Mouse (Mus musculus) embryonic fibroblast, embryonic 13.5 days (primary cell): ENCODE measurements at regions not wholly inside any gene's neighbourhood (a gene's known extent, or its start where the extent isn't known, plus 50 kb on each side); places are given as distances from the start of the nearest gene placed in this dataset.

Experiments used
- CTCF ChIP-seq: IDR thresholded peaks from 2 replicates; pipeline ENCODE4 v1.5.1; 2011; ENCODE audit warnings: mild to moderate bottlenecking, control low read depth, low read length, moderate library complexity, borderline replicate concordance; ENCODE audit not compliant: insufficient read depth
- POLR2A ChIP-seq: IDR thresholded peaks from 2 replicates; pipeline ENCODE4 v1.6.1; 2011; ENCODE audit warnings: low read depth, mild to moderate bottlenecking, control low read depth, low read length, moderate library complexity

GRCm38 (mm10) chr4:124485941-124486581 is 124.5 kb downstream of the 3100002H09Rik start:
- no peak for TF ChIP-seq POLR2A
- no peak for TF ChIP-seq CTCF
